10 mouse cellular contexts compared by ENCODE assay signal in the genomic region with DNA sequence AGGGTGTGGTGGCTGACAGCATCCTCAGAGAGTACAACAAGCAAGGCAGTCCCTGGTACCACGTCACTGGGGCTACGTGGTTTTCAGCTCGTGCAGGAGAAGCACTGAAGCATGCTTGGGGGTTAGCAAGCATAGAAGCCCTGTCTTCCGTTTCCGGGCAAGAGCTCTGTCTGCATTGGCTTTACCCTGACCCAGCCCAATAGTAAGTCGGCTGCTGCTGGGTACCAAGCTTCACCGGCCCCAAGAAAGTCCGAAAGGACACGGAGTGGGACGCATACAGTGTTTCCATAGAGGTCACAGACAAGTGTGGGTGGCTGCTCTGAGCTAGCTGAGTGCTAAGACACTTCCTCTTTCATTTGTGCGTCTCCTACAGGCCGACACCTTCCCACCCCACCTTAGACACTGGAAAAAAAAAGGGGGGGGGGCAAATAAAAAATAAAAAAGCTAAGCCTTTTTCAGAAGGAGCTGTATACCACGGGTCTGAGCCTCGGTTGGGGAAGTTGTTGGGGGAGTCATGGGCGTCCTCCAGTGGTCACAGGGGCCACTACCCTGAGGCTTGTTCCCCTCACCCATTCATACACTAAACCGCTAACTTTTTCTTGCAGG. TPM values are rescaled to one million over a fixed set of nuclear protein-coding genes. Genes with fewer than 3 reads are reported as not detected.
A peak's percentile ranks its signal among the peaks of the same experiment; 100 is the strongest.
DNase-seq lines count a peak whose midpoint lies in the region; ATAC-seq and TF ChIP-seq lines count a peak whose summit lies in the region.
"Had no signal": no experiment of that assay in that cellular context is flagged by ENCODE, and none has a peak within 500 bp of the region (broad histone marks: within the 10 kb centered on the region; RNA-seq: fewer than 3 reads in every experiment).

No protein-coding gene starts in this region.

- DNase-seq in heart, postnatal 14 days = no peak
- no peak for DNase-seq in liver, embryonic 13.5 days
- peak; percentile 64 to 75 for DNase-seq in spleen, adult 18-20 months
- no peak for DNase-seq in urinary bladder, postnatal 4 days (ENCODE audit: low spot score in 2 of 2)
- no peak for DNase-seq in gastrocnemius, adult 2 months
- no peak for DNase-seq in left cerebral cortex, adult 9 months (ENCODE audit: low spot score in 2 of 2)

- no peaks in the 10 kb centered on the region for H3K27me3 ChIP-seq in heart, embryonic 11.5 days (ENCODE audit: control insufficient read depth, insufficient read depth, low read length)
- H3K27me3 ChIP-seq in ES-Bruce4 (ENCODE audit: control insufficient read depth, insufficient read depth, low read length, poor library complexity, severe bottlenecking) = no peaks in the 10 kb centered on the region
- H3K27me3 ChIP-seq in liver, embryonic 13.5 days = no peaks in the 10 kb centered on the region

- no peak for TF ChIP-seq POLR2A in ES-Bruce4 (IDR thresholded peaks at IDR 0.05; ENCODE audit: insufficient read depth, low read length)

- 48% methylated on average over 16 of the region's 16 CpGs for WGBS in heart, embryonic 11.5 days (ENCODE audit: insufficient replicate concordance)
- 22% methylated on average over 16 of the region's 16 CpGs for WGBS in liver, embryonic 13.5 days (ENCODE audit: insufficient replicate concordance)

- H3K4me2 ChIP-seq in heart, embryonic 11.5 days = peak overlapping the region; percentile 21; the same call in 1 of the 2 replicates
- H3K4me2 ChIP-seq in liver, embryonic 13.5 days = peak overlapping the region; percentile 28; the same call in 1 of the 2 replicates

- no peaks in the 10 kb centered on the region; the same call in 1 of the 2 replicates for H3K4me1 ChIP-seq in heart, embryonic 11.5 days (ENCODE audit: control insufficient read depth, insufficient read depth, low read length)
- peaks cover 1% of the 10 kb centered on the region for H3K4me1 ChIP-seq in ES-Bruce4 (ENCODE audit: control insufficient read depth, insufficient read depth, low read length)
- H3K4me1 ChIP-seq in liver, embryonic 13.5 days (replicated peaks) = peaks cover 29% of the 10 kb centered on the region

- no peak overlapping the region for H3K4me3 ChIP-seq in heart, embryonic 11.5 days (ENCODE audit: low read depth, low read length)
- no peak overlapping the region for H3K4me3 ChIP-seq in ES-Bruce4 (ENCODE audit: low read depth, low read length)
- H3K4me3 ChIP-seq in liver, embryonic 13.5 days (replicated peaks) = no peak overlapping the region
- H3K4me3 ChIP-seq in gastrocnemius, adult 2 months = no peak overlapping the region
- H3K4me3 ChIP-seq: myocyte had no signal

- intact Hi-C loops in heart, postnatal 14 days (cut with DNase I) = loop anchor here (5.0 kb wide), 1 partner anchor 43 kb away; no protein-coding TSS in a partner anchor
- intact Hi-C loops in gastrocnemius, adult 2 months (cut with DNase I) = no loop called here

- no peak overlapping the region for H3K27ac ChIP-seq in heart, embryonic 11.5 days (ENCODE audit: low read depth, low read length)
- H3K27ac ChIP-seq in ES-Bruce4 (ENCODE audit: insufficient read depth, low read length) = no peak overlapping the region
- H3K27ac ChIP-seq in liver, embryonic 13.5 days = no peak overlapping the region
- H3K27ac ChIP-seq in gastrocnemius, adult 2 months = no peak overlapping the region

- no peaks in the 10 kb centered on the region for H3K36me3 ChIP-seq in heart, embryonic 11.5 days (ENCODE audit: control insufficient read depth, insufficient read depth, low read length)
- no peaks in the 10 kb centered on the region for H3K36me3 ChIP-seq in ES-Bruce4 (ENCODE audit: control insufficient read depth, insufficient read depth, low read length, poor library complexity, severe bottlenecking)
- H3K36me3 ChIP-seq in liver, embryonic 13.5 days = no peaks in the 10 kb centered on the region

- TF ChIP-seq EP300 in ES-Bruce4 (IDR thresholded peaks at IDR 0.05; ENCODE audit: insufficient read depth, low read depth, low read length) = no peak

- H3K9ac ChIP-seq in heart, embryonic 11.5 days (ENCODE audit: low read depth, low read length) = no peak overlapping the region
- no peak overlapping the region for H3K9ac ChIP-seq in ES-Bruce4 (ENCODE audit: low read depth, poor library complexity, severe bottlenecking)
- no peak overlapping the region for H3K9ac ChIP-seq in liver, embryonic 13.5 days

- H3K9me3 ChIP-seq in heart, embryonic 11.5 days (replicated peaks; ENCODE audit: control insufficient read depth, low read length) = no peaks in the 10 kb centered on the region
- H3K9me3 ChIP-seq in ES-Bruce4 (replicated peaks; ENCODE audit: control insufficient read depth, insufficient read depth, low read length, poor library complexity, severe bottlenecking) = peaks cover 4% of the 10 kb centered on the region; the same call in 1 of the 2 replicates
- peaks cover 4% of the 10 kb centered on the region; the same call in 1 of the 2 replicates for H3K9me3 ChIP-seq in liver, embryonic 13.5 days (replicated peaks)

- ATAC-seq in heart, embryonic 11.5 days (replicated peaks; ENCODE audit: insufficient number of reproducible peaks, low FRiP score, low TSS enrichment) = no peak
- no peak for ATAC-seq in liver, embryonic 13.5 days (ENCODE audit: low read depth)
- ATAC-seq: intestine, postnatal 0 days had no signal

- peak; percentile 38 for TF ChIP-seq CTCF in ES-Bruce4 (IDR thresholded peaks at IDR 0.05; ENCODE audit: low read depth, low read length)
- no peak; the same call in 1 of the 2 replicates for TF ChIP-seq CTCF in gastrocnemius, adult 2 months (IDR thresholded peaks at IDR 0.05)

RNA-seq across cellular contexts. Expression of gene Amz2, which starts 5.7 kb away (rescaled TPM):
- polyA plus RNA-seq in heart, embryonic 11.5 days (2014; fragmentation: Nextera tagmentation; extraction: Ambion mirVana) = 37.6 and 38.8 TPM in 2 replicates
- total RNA-seq in heart, postnatal 14 days (2021) = 10 to 100 TPM; 42.5 to 46.1 TPM
- 78.5 and 80.2 TPM in 2 replicates for polyA plus RNA-seq in ES-Bruce4 (2011; ENCODE audit: insufficient read depth, insufficient read length, low read depth, missing spikeins)
- 14.6 and 18.4 TPM in 2 replicates for polyA plus RNA-seq in liver, embryonic 13.5 days (2015; fragmentation: Nextera tagmentation; extraction: Ambion mirVana)
- 10 to 100 TPM; 70.4 to 71.7 TPM for total RNA-seq in gastrocnemius, adult 2 months (2021)

RNA-seq across cellular contexts. Expression of gene 9930022D16Rik, which starts 6.3 kb away (rescaled TPM):
- polyA plus RNA-seq in heart, embryonic 11.5 days (2014; fragmentation: Nextera tagmentation; extraction: Ambion mirVana) = 0.11 TPM in 1 of 2 replicates, not detected in the other
- total RNA-seq in heart, postnatal 14 days (2021) = not detected
- polyA plus RNA-seq in ES-Bruce4 (2011; ENCODE audit: insufficient read depth, insufficient read length, low read depth, missing spikeins) = not detected in 2 replicates
- polyA plus RNA-seq in liver, embryonic 13.5 days (2015; fragmentation: Nextera tagmentation; extraction: Ambion mirVana) = not detected in 2 replicates
- not detected for total RNA-seq in gastrocnemius, adult 2 months (2021)
- polyA plus RNA-seq: myocyte had no signal

RNA-seq across cellular contexts. Expression of gene Arsg, which starts 53.1 kb away (rescaled TPM):
- 4.2 and 5.1 TPM in 2 replicates for polyA plus RNA-seq in heart, embryonic 11.5 days (2014; fragmentation: Nextera tagmentation; extraction: Ambion mirVana)
- total RNA-seq in heart, postnatal 14 days (2021) = 1 to 10 TPM; 2.7 to 2.8 TPM
- 5.7 and 5.8 TPM in 2 replicates for polyA plus RNA-seq in ES-Bruce4 (2011; ENCODE audit: insufficient read depth, insufficient read length, low read depth, missing spikeins)
- polyA plus RNA-seq in liver, embryonic 13.5 days (2015; fragmentation: Nextera tagmentation; extraction: Ambion mirVana) = 2.8 and 3.2 TPM in 2 replicates
- under 1 TPM; 0.84 to 0.86 TPM for total RNA-seq in gastrocnemius, adult 2 months (2021)

RNA-seq across cellular contexts. Expression of gene Slc16a6, which starts 53.3 kb away (rescaled TPM):
- polyA plus RNA-seq in heart, embryonic 11.5 days (2014; fragmentation: Nextera tagmentation; extraction: Ambion mirVana) = 10.2 and 12.7 TPM in 2 replicates
- 1 to 10 TPM; 7.3 to 7.7 TPM for total RNA-seq in heart, postnatal 14 days (2021)
- polyA plus RNA-seq in ES-Bruce4 (2011; ENCODE audit: insufficient read depth, insufficient read length, low read depth, missing spikeins) = 12.7 and 14.7 TPM in 2 replicates
- polyA plus RNA-seq in liver, embryonic 13.5 days (2015; fragmentation: Nextera tagmentation; extraction: Ambion mirVana) = 47.0 and 51.9 TPM in 2 replicates
- total RNA-seq in gastrocnemius, adult 2 months (2021) = 1 to 10 TPM; 7.4 to 9.2 TPM

RNA-seq across cellular contexts. Expression of gene Gna13, which starts 57.4 kb away (rescaled TPM):
- 24.9 and 28.9 TPM in 2 replicates for polyA plus RNA-seq in heart, embryonic 11.5 days (2014; fragmentation: Nextera tagmentation; extraction: Ambion mirVana)
- total RNA-seq in heart, postnatal 14 days (2021) = 10 to 100 TPM; 37.6 to 38.4 TPM
- polyA plus RNA-seq in ES-Bruce4 (2011; ENCODE audit: insufficient read depth, insufficient read length, low read depth, missing spikeins) = 62.2 and 65.1 TPM in 2 replicates
- polyA plus RNA-seq in liver, embryonic 13.5 days (2015; fragmentation: Nextera tagmentation; extraction: Ambion mirVana) = 14.3 and 15.9 TPM in 2 replicates
- total RNA-seq in gastrocnemius, adult 2 months (2021) = 10 to 100 TPM; 25.6 to 27.8 TPM

Comparison
In these comparisons a context has a peak if more than half of its experiments do, and no peak if none do; other contexts are left out.
1. DNase-seq: peak in spleen, adult 18-20 months (2 of 2); none in heart, postnatal 14 days (0 of 2), liver, embryonic 13.5 days (single experiment), urinary bladder, postnatal 4 days (0 of 2), gastrocnemius, adult 2 months (single experiment) and left cerebral cortex, adult 9 months (0 of 2).